Mouse (Mus musculus) gastrocnemius, postnatal 36 days (tissue): ENCODE data around the gene Stau1. TPM values are rescaled to one million over a fixed set of nuclear protein-coding genes. Genes with fewer than 3 reads are reported as not detected.

Source experiments
- DNase-seq, 2 experiments: peaks; one replicate each; pipeline ENCODE4 v3.0.0; 2022
- intact Hi-C: fragments of 180-260 bp; cut with DNase I; formaldehyde crosslinking; loops from one replicate; pipeline ENCODE4 v1.15.1; 2025
- total RNA-seq, 2 experiments: library from RNA; stranded (reverse); gene quantifications; 2 replicates each; pipeline ENCODE4 v1.2.3; 2021

The Stau1 gene
- total RNA-seq, 2 experiments from 2014 or later = 30.9 to 33.6 TPM

- DNase-seq = no peak
- intact Hi-C loops = no loop called here
Measured at GRCm38 (mm10) chr2:166936166-166936565, 59.9 kb downstream of the Stau1 start.

- no peak for DNase-seq
- intact Hi-C loops = no loop called here
Measured at GRCm38 (mm10) chr2:166935582-166935981, 60.5 kb downstream of the Stau1 start.

- intact Hi-C loops = no loop called here
- DNase-seq = no peak
Measured at GRCm38 (mm10) chr2:166934416-166934815, 61.7 kb downstream of the Stau1 start.

- no peak for DNase-seq
- intact Hi-C loops = no loop called here
Measured at GRCm38 (mm10) chr2:166933943-166934342, 62.2 kb downstream of the Stau1 start.

GRCm38 (mm10) chr2:166923971-166924370, 72.1 kb downstream of the Stau1 start:
- no peak for DNase-seq
- intact Hi-C loops = no loop called here

GRCm38 (mm10) chr2:166910536-166910935, 85.6 kb downstream of the Stau1 start:
- no peak for DNase-seq
- intact Hi-C loops = no loop called here

GRCm38 (mm10) chr2:166909729-166910128, 86.4 kb downstream of the Stau1 start:
- intact Hi-C loops = no loop called here
- DNase-seq = no peak

GRCm38 (mm10) chr2:166906523-166907182, 89.4 kb downstream of the Stau1 start:
- DNase-seq = no peak
- intact Hi-C loops = no loop called here

GRCm38 (mm10) chr2:166905711-166906522, 90.2 kb downstream of the Stau1 start, which contains the start of gene Cse1l:
Gene Cse1l (plus strand): TSS chr2:166906040.
- intact Hi-C loops = no loop called here
- DNase-seq = peak; percentile 96 to 97

- intact Hi-C loops = no loop called here
- no peak for DNase-seq
Measured at GRCm38 (mm10) chr2:166903719-166904282, 92.3 kb downstream of the Stau1 start.

GRCm38 (mm10) chr2:166900792-166901505, 95.2 kb downstream of the Stau1 start:
- intact Hi-C loops = no loop called here
- DNase-seq = no peak

- DNase-seq = no peak
- intact Hi-C loops = no loop called here
Measured at GRCm38 (mm10) chr2:166899746-166900145, 96.4 kb downstream of the Stau1 start.

- intact Hi-C loops = no loop called here
- no peak for DNase-seq
Measured at GRCm38 (mm10) chr2:166899161-166899560, 96.9 kb downstream of the Stau1 start.

Other genes with a start within 250 kb of the Stau1 start
- gene Trp53rkb, start 203.8 kb downstream of the Stau1 start, total RNA-seq = 1 to 10 TPM; 2.6 to 2.8 TPM
- gene Arfgef2, start 190.7 kb downstream of the Stau1 start, total RNA-seq = 10 to 100 TPM; 24.3 to 27.5 TPM
- 10 to 100 TPM; 46.2 to 50.9 TPM for gene Cse1l, start 90.3 kb downstream of the Stau1 start, total RNA-seq
- 1 to 10 TPM; 6.1 to 8.3 TPM for gene Ddx27, start 18.9 kb upstream of the Stau1 start, total RNA-seq
- 10 to 100 TPM; 19.0 to 20.7 TPM for gene Znfx1, start 66.7 kb upstream of the Stau1 start, total RNA-seq
- gene Kcnb1, start 193.9 kb upstream of the Stau1 start, total RNA-seq = 10 to 100 TPM; 23.3 to 28.2 TPM
- 1 to 10 TPM; 3.4 to 3.7 TPM for gene Ptgis, start 244.3 kb upstream of the Stau1 start, total RNA-seq